8 mouse cellular contexts compared by ENCODE assay signal in the genomic region with DNA sequence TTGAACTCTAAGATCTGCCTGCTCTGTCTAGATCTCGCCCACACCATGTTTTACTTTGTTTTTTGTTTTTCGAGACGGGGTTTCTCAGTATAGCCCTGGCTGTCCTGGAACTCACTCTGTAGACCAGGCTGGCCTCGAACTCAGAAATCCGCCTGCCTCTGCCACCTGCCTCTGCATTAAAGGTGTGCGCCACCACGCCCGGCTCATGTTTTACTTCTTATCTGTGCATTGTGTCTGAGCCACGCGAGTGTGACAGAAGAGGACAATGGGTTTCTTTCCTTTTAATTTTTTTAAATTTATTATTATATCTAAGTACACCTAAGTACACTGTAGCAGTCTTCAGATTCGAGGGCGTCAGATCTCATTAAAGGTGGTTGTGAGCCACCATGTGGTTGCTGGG. TPM values are rescaled to one million over a fixed set of nuclear protein-coding genes. Genes with fewer than 3 reads are reported as not detected.
A peak's percentile ranks its signal among the peaks of the same experiment; 100 is the strongest.
DNase-seq lines count a peak whose midpoint lies in the region; ATAC-seq and TF ChIP-seq lines count a peak whose summit lies in the region.

No protein-coding gene starts in this region.

- no peak for TF ChIP-seq CTCF in kidney, postnatal 0 days (IDR thresholded peaks at IDR 0.05; ENCODE audit: low read depth)

- peak overlapping the region; percentile 78 for H3K9ac ChIP-seq in kidney, postnatal 0 days (ENCODE audit: low read depth, low read length)
- peak overlapping the region; percentile 88 for H3K9ac ChIP-seq in embryonic facial prominence, embryonic 11.5 days (replicated peaks; ENCODE audit: low read length)

- peaks cover 5% of the 10 kb centered on the region; the same call in 1 of the 2 replicates for H3K4me1 ChIP-seq in kidney, postnatal 0 days (replicated peaks; ENCODE audit: insufficient read depth, low read length)
- H3K4me1 ChIP-seq in embryonic facial prominence, embryonic 11.5 days (ENCODE audit: control insufficient read depth, insufficient read depth, low read length): peaks cover 5% of the 10 kb centered on the region; the same call in 1 of the 2 replicates

- ATAC-seq in kidney, postnatal 0 days (replicated peaks; ENCODE audit: low FRiP score, low read depth): no peak
- ATAC-seq in embryonic facial prominence, embryonic 11.5 days (replicated peaks; ENCODE audit: insufficient number of reproducible peaks, low FRiP score, low TSS enrichment, low read depth): no peak; the same call in 1 of the 2 replicates
- ATAC-seq in inflammation-experienced regulatory T-cells, adult 6 months: peak; percentile 3
- ATAC-seq in monocyte, adult 5-6 weeks (replicated peaks; ENCODE audit: insufficient number of reproducible peaks, low FRiP score, low TSS enrichment, poor library complexity, severe bottlenecking): no peak

- peak overlapping the region; percentile 85 for H3ac ChIP-seq in myocyte (ENCODE audit: control insufficient read depth, insufficient read length)

- peaks cover 15% of the 10 kb centered on the region for H3K79me2 ChIP-seq in myocyte (ENCODE audit: control insufficient read depth, insufficient read depth)

- H3K9me3 ChIP-seq in kidney, postnatal 0 days (replicated peaks; ENCODE audit: low read length): no peaks in the 10 kb centered on the region
- no peaks in the 10 kb centered on the region for H3K9me3 ChIP-seq in embryonic facial prominence, embryonic 11.5 days (replicated peaks; ENCODE audit: control insufficient read depth, low read length)

- no peaks in the 10 kb centered on the region for H3K27me3 ChIP-seq in kidney, postnatal 0 days (ENCODE audit: insufficient read depth, low read length)
- no peaks in the 10 kb centered on the region for H3K27me3 ChIP-seq in embryonic facial prominence, embryonic 11.5 days (ENCODE audit: control insufficient read depth, insufficient read depth, low read length)
- H3K27me3 ChIP-seq in myocyte (ENCODE audit: control insufficient read depth, insufficient read depth, insufficient read length): no peaks in the 10 kb centered on the region

- peak overlapping the region; percentile 81 for H3K4me2 ChIP-seq in kidney, postnatal 0 days (ENCODE audit: low read length)
- peak overlapping the region; percentile 76 for H3K4me2 ChIP-seq in embryonic facial prominence, embryonic 11.5 days (ENCODE audit: low read depth, low read length)
- peak overlapping the region; percentile 82 for H3K4me2 ChIP-seq in myocyte (ENCODE audit: low read depth)

- TF ChIP-seq POLR2A in myocyte (IDR thresholded peaks at IDR 0.05; ENCODE audit: insufficient read length, low read depth): no peak

- no peaks in the 10 kb centered on the region for H3K36me3 ChIP-seq in kidney, postnatal 0 days (ENCODE audit: insufficient read depth, low read length)
- H3K36me3 ChIP-seq in embryonic facial prominence, embryonic 11.5 days (replicated peaks; ENCODE audit: control insufficient read depth, insufficient read depth, low read depth, low read length): no peaks in the 10 kb centered on the region
- H3K36me3 ChIP-seq in myocyte (ENCODE audit: control insufficient read depth, insufficient read depth): no peaks in the 10 kb centered on the region

- DNase-seq in kidney, postnatal 0 days (ENCODE audit: low spot score): no peak
- no peak for DNase-seq in kidney, postnatal 14 days
- no peak for DNase-seq in embryonic facial prominence, embryonic 11.5 days (ENCODE audit: low spot score)
- DNase-seq in adrenal gland, postnatal 36 days: no peak
- DNase-seq in adipocyte (ENCODE audit: low spot score): no peak

- H3K27ac ChIP-seq in kidney, postnatal 0 days: peak overlapping the region; percentile 81
- H3K27ac ChIP-seq in embryonic facial prominence, embryonic 11.5 days (replicated peaks; ENCODE audit: low read depth, low read length): no peak overlapping the region; the same call in 1 of the 2 replicates

- peak overlapping the region; percentile 75 for H3K4me3 ChIP-seq in kidney, postnatal 0 days (replicated peaks; ENCODE audit: low read depth, low read length)
- H3K4me3 ChIP-seq in embryonic facial prominence, embryonic 11.5 days (ENCODE audit: low read depth, low read length): peak overlapping the region; percentile 97
- H3K4me3 ChIP-seq in myocyte: peak overlapping the region; percentile 68

- WGBS in kidney, postnatal 0 days: 44% methylated on average over 12 of the region's 12 CpGs
- 41% methylated on average over 12 of the region's 12 CpGs for WGBS in embryonic facial prominence, embryonic 11.5 days

TF ChIP-seq in myocyte, 11 proteins besides CTCF, POLR2A, EP300 and RAD21:
- TF ChIP-seq USF1 (IDR thresholded peaks at IDR 0.05; ENCODE audit: low read depth) (no peak), MYOD1 (IDR thresholded peaks at IDR 0.05; ENCODE audit: control insufficient read depth in 1 of 3, insufficient read length in 2 of 3, low read depth in 2 of 3) (no peak), TCF3 (IDR thresholded peaks at IDR 0.05; ENCODE audit: insufficient read length, low read depth) (no peak), REST (IDR thresholded peaks at IDR 0.05; ENCODE audit: insufficient read depth, insufficient read length) (no peak), E2F4 (IDR thresholded peaks at IDR 0.05; ENCODE audit: insufficient read depth) (no peak), MYOG (IDR thresholded peaks at IDR 0.05; ENCODE audit: control insufficient read depth in 1 of 3, insufficient read depth in 1 of 3, insufficient read length in 2 of 3, low read depth in 2 of 3) (no peak), POLR2AphosphoS2 (IDR thresholded peaks at IDR 0.05; ENCODE audit: insufficient read length, low read depth) (no peak), TCF12 (IDR thresholded peaks at IDR 0.05; ENCODE audit: insufficient read depth, poor library complexity, severe bottlenecking) (no peak), CEBPB (IDR thresholded peaks at IDR 0.05; ENCODE audit: insufficient read depth, poor library complexity, severe bottlenecking) (no peak), SRF (IDR thresholded peaks at IDR 0.05; ENCODE audit: control insufficient read depth, insufficient read length, low read depth) (no peak)

RNA-seq across cellular contexts. Expression of gene Dpp9, which starts 0.5 kb away (rescaled TPM):
- polyA plus RNA-seq in kidney, postnatal 0 days (2015; fragmentation: Nextera tagmentation; extraction: Ambion mirVana): 22.1 and 25.2 TPM in 2 replicates
- polyA plus RNA-seq in embryonic facial prominence, embryonic 11.5 days (2014; fragmentation: Nextera tagmentation; extraction: Ambion mirVana): 23.7 and 33.1 TPM in 2 replicates
- polyA plus RNA-seq in inflammation-experienced regulatory T-cells, adult 6 months (2017; shearing (Covaris generic)): 10 to 100 TPM; 13.6 to 17.5 (median 14.5) TPM
- polyA plus RNA-seq in myocyte (2012; fragmentation: generic; extraction: Trizol): 37.1 TPM
- total RNA-seq in adrenal gland, postnatal 36 days (2021): 10 to 100 TPM; 35.5 to 41.0 TPM
- 8.4 to 20.3 TPM (median 11.7 TPM) in 3 replicates for total RNA-seq in monocyte, adult 5-6 weeks (2017)

RNA-seq across cellular contexts. Expression of gene Mydgf, which starts 35.5 kb away (rescaled TPM):
- 83.0 and 85.0 TPM in 2 replicates for polyA plus RNA-seq in kidney, postnatal 0 days (2015; fragmentation: Nextera tagmentation; extraction: Ambion mirVana)
- 48.5 and 60.5 TPM in 2 replicates for polyA plus RNA-seq in embryonic facial prominence, embryonic 11.5 days (2014; fragmentation: Nextera tagmentation; extraction: Ambion mirVana)
- 10 to 100 TPM; 53.3 to 65.6 (median 59.5) TPM for polyA plus RNA-seq in inflammation-experienced regulatory T-cells, adult 6 months (2017; shearing (Covaris generic))
- 73.9 TPM for polyA plus RNA-seq in myocyte (2012; fragmentation: generic; extraction: Trizol)
- 10 to 100 TPM; 60.0 to 61.1 TPM for total RNA-seq in adrenal gland, postnatal 36 days (2021)
- 25.0 to 31.5 TPM (median 30.6 TPM) in 3 replicates for total RNA-seq in monocyte, adult 5-6 weeks (2017)

RNA-seq across cellular contexts. Expression of gene Fem1a, which starts 37.4 kb away (rescaled TPM):
- 11.7 TPM in 2 replicates for polyA plus RNA-seq in kidney, postnatal 0 days (2015; fragmentation: Nextera tagmentation; extraction: Ambion mirVana)
- polyA plus RNA-seq in embryonic facial prominence, embryonic 11.5 days (2014; fragmentation: Nextera tagmentation; extraction: Ambion mirVana): 10.1 and 11.6 TPM in 2 replicates
- 1 to 10 TPM; 4.9 to 6.2 (median 6.1) TPM for polyA plus RNA-seq in inflammation-experienced regulatory T-cells, adult 6 months (2017; shearing (Covaris generic))
- 43.6 TPM for polyA plus RNA-seq in myocyte (2012; fragmentation: generic; extraction: Trizol)
- 10 to 100 TPM; 28.7 to 30.8 TPM for total RNA-seq in adrenal gland, postnatal 36 days (2021)
- 13.2 to 22.7 TPM (median 13.6 TPM) in 3 replicates for total RNA-seq in monocyte, adult 5-6 weeks (2017)

RNA-seq across cellular contexts. Expression of gene Tnfaip8l1, which starts 57.0 kb away (rescaled TPM):
- polyA plus RNA-seq in kidney, postnatal 0 days (2015; fragmentation: Nextera tagmentation; extraction: Ambion mirVana): 7.4 and 7.8 TPM in 2 replicates
- polyA plus RNA-seq in embryonic facial prominence, embryonic 11.5 days (2014; fragmentation: Nextera tagmentation; extraction: Ambion mirVana): 12.1 and 12.7 TPM in 2 replicates
- 10 to 100 TPM; 29.8 to 39.7 (median 37.9) TPM for polyA plus RNA-seq in inflammation-experienced regulatory T-cells, adult 6 months (2017; shearing (Covaris generic))
- polyA plus RNA-seq in myocyte (2012; fragmentation: generic; extraction: Trizol): 2.3 TPM
- total RNA-seq in adrenal gland, postnatal 36 days (2021): 1 to 10 TPM; 3.9 to 4.0 TPM
- total RNA-seq in monocyte, adult 5-6 weeks (2017): 0.39 to 0.43 TPM in 2 of 3 replicates, not detected in the other

RNA-seq across cellular contexts. Expression of gene Ticam1, which starts 57.3 kb away (rescaled TPM):
- polyA plus RNA-seq in kidney, postnatal 0 days (2015; fragmentation: Nextera tagmentation; extraction: Ambion mirVana): 6.9 and 7.7 TPM in 2 replicates
- polyA plus RNA-seq in embryonic facial prominence, embryonic 11.5 days (2014; fragmentation: Nextera tagmentation; extraction: Ambion mirVana): 2.9 and 3.6 TPM in 2 replicates
- 10 to 100 TPM in 1 of 3 experiments, 1 to 10 TPM in 2; 8.1 to 11.5 (median 8.7) TPM for polyA plus RNA-seq in inflammation-experienced regulatory T-cells, adult 6 months (2017; shearing (Covaris generic))
- polyA plus RNA-seq in myocyte (2012; fragmentation: generic; extraction: Trizol): 9.1 TPM
- 10 to 100 TPM; 21.1 to 23.1 TPM for total RNA-seq in adrenal gland, postnatal 36 days (2021)
- total RNA-seq in monocyte, adult 5-6 weeks (2017): 2.6 to 11.4 TPM (median 3.9 TPM) in 3 replicates
